Mouse (Mus musculus): ENCODE data around the gene Gli2. TPM values are rescaled to one million over a fixed set of nuclear protein-coding genes. Genes with fewer than 3 reads are reported as not detected.

Gli2 gene
- total RNA-seq, 2 experiments from 2014 or later, result not detected

DNA sequence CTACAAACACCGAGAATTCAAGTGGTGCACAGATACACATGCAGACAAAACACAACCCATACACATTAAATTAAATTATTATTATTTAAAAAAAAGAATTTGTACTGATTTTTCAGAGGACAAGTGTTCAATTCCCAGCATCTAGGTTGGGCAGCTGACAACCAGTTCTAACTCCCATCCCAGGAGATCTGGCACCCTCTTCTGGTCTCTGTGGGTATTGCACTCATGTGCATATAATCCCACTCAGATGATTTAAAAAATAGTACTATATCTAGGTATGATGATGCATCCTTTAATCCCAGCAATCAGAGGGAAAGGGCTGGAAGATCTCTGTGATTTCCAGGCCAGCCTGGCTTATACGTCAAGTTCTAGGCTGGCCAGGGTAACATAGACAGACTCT, 231.2 kb downstream of the Gli2 start:
- no peak for ATAC-seq (ENCODE audit: poor library complexity, severe bottlenecking)

DNA sequence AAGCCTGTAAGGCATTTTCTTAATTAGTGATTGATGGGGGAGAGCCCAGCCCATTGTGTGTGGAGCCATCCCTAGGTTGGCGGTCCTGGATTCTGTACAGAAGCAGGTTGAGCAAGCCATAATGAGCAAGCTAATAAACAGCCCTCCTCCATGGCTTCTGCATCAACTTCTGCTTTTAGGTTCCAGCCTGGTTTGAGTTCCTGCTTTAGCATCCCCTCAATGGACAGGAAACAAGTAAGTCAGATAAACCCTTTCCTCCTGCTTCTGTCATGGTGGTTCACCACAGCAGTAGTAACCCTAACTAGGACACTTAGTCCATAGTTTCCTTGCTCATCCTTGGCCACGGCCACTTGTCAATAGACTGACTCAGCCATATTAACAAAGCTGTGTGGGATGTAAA, 238.4 kb downstream of the Gli2 start:
- ATAC-seq (ENCODE audit: poor library complexity, severe bottlenecking), result no peak

DNA sequence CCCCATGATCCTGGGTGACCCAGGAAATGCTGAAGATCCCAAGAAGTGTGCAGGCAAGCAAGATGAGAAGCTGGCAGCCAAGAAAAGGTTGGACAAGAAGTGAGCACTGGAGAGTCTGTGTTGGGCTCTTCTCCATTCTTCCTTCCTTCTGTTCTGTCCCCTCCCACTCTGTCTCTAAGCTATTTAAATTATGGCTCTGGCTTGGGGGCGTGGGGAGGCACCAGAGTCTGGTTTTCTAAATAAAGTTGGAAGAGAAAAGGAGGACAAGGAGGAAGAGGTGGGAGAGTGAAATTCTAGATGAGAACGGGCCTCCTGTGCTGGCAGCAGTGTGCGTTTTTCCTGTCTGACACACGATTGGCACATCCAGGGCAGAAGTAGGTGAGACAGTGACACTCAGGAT, 243.1 kb downstream of the Gli2 start:
- ATAC-seq (ENCODE audit: poor library complexity, severe bottlenecking), result no peak

DNA sequence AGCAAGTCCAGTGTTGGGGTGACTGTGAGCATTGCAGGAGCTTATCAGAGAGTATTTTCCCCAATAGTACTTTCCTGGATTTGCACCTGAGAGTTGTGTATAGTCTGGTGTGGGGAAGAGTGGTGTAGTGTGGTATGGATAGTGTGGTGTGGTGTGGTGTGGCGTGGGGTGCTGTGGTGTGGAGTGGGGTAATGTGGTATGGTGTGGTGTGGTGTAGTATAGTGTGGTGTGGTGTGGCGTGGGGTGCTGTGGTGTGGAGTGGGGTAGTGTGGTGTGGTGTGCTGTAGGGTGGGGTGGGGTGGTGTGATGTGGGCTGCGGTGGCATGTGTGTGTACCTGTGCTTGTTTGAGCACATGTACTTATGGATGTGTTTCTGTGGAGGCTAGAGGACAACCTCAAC, 246.7 kb downstream of the Gli2 start:
- ATAC-seq (ENCODE audit: poor library complexity, severe bottlenecking), result no peak

DNA sequence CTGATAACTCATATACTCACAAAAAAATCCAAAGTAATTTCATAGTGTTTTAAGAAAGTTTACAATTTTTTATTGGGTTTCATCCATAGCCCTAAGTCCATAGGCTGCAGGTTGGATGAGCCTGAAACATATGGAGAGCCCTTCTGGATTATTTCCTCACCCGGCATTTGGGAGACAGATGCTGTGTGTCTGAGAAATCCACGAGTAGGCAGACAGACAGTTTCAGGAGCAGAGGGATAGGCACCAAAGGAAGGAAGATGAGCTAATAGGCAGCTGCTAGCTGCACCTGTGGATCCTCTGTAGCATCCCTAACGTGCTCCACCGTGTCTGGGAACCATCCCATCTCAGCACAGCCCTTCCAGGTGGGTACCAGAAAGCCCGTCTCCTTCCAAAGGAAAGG, 251.3 kb downstream of the Gli2 start:
- ATAC-seq (ENCODE audit: poor library complexity, severe bottlenecking), result no peak

DNA sequence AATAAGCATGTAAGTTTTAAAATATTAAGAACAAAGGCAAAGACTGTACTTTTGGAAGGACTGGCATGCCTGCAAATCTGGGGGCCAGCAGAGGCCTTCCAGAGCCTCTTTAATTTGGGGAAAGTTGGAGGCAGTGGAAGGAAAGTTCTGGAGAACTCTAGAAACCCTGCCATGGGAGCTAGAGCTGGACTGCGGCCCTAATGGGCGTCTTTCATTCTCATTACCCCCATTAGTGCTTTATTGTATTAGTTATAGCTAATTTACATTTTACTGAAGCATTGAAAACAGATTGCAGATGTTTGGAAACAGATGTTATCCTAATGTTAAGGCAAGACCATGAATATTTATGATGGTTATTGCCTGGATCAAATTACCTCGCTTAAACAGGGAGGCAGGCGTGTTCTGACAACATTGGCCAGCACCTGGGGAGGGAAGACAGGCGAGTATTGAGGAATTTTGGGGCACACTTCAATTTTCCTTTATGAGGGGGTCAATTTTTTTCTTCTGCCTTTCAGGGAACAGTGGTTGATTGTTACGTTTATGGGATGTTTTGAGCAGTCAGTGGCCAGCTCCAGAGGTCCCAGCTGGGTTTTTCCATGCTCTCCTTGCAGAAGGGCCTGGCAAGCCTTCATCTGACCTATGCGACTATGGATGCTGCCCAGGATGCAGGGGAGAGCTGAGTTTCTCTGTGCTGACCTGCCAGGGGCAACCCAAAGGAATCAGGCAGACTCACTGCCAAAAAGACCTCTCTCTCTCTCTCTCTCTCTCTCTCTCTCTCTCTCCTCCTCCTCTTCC, 253.9 kb downstream of the Gli2 start:
- no peak for ATAC-seq (ENCODE audit: poor library complexity, severe bottlenecking)

DNA sequence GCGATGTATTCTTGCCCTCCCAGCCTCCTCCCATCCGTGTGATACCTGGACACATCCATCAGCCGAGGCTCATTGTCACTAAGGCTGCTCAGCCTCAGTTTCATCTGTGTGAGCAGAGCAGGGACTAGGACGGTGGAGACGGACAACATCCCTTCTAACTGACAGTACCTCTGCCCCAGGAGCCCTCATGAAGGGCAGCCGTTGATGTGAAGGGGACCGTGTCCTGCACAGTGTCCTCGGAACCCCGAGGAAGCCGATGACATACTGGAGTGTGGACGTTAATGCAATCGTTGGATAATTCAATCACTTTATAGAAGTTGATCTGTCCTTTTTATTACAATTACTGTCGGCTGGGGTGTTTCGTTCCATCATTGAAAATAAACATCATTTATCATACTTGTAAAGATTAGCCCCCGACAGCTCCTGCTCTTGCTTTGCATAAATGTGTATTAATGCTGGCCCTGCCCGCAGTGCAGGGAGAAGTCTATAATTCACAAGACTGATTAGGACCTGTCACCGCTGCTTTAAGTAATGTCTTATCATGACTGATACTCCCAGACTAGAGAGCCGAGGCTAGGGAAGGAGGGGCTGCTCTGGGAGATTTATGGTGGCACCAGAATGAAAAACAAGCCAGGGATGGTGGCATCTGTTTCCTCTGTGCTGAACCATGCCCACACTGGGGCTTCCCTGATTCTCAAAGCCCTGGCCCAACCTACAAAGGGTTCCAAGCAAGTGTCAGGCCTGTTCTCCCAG, 257.8 kb downstream of the Gli2 start:
- no peak for ATAC-seq (ENCODE audit: poor library complexity, severe bottlenecking)

DNA sequence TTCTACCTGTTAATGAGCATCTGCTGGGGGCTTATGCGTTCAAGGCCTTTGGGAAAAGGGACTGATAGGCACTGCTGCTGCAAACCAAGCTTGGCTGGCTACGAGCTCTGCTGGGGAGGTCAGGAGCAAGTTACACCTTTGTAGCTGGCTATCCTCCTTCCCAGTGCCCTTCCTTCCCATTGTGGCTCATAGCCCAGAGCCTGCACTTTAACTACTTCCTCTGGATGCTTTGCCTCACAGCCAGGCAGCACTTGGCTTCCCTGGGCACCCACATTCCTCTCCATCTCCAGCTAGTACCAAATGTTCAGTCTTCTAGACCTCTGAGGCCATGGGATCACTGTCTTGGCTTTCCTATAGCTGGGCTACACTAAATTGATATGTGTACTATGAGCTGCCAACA, 263.5 kb downstream of the Gli2 start:
- ATAC-seq (ENCODE audit: poor library complexity, severe bottlenecking), result no peak

DNA sequence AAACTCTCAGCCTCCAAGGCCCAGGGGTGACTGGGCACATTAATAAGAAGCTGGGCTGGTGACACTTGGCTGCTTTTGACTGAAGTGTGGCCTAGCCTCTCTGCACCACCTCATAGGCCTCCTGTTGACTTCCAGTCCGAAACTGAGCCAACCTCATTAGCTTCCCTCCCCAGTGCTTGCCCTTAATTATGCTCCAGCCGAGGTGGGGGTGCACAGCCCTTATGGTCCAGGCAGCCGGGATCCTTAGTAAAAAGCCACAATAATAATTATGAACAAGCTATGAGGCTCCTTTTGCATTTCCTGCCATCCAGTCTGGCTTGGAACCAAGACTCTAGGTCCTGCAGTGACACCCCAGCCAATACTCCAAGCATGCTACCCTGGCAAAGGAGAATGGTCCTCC, 264.0 kb downstream of the Gli2 start:
- ATAC-seq (ENCODE audit: poor library complexity, severe bottlenecking), result no peak

DNA sequence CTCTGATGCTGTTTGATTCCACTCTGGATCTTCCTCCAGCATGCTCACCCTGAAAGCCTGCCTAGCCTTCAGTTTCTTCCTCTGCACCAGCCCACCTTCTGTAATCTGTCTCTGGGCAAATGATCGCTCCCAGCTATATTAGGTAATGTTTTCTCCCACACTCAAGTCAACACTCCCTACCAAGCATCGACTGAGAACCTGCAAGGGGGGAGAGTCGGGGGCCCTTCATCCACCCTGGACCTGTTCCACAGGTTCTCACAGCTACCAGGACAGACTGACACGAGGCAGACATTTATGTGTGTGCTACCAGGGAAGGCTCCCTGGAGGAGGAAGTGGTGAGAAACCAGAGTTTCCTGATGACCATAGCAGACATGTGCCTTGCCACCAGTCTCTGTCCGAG, 264.6 kb downstream of the Gli2 start:
- no peak for ATAC-seq (ENCODE audit: poor library complexity, severe bottlenecking)

DNA sequence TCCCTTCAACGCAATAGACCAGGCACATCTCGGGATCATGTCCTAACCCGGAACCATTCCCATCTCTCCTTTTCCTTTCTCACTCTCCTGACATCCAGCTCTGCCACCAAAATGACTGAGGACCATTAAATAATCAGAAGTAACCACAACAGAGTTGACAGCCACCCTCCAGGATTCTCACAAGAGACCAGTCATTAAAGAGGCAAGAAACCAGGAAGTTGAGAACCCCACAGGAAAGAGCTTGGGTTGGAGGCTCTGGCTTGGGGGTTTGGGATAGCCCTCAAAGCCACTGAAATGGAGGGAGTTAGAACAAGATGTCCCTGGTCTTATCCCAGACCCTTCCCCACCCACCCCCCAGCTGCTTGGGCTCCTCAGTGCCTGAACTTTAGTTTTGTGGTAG, 265.9 kb downstream of the Gli2 start:
- ATAC-seq (ENCODE audit: poor library complexity, severe bottlenecking), result no peak

Data from megakaryocyte, adult 5-6 weeks (primary cell).